Mouse (Mus musculus) CD4-positive, CD25-positive, alpha-beta regulatory T cell, adult 4 months (primary cell): ENCODE results near the gene Ccz1. TPM values are rescaled to one million over a fixed set of nuclear protein-coding genes. Genes with fewer than 3 reads are reported as not detected.
A peak's percentile ranks its signal among the peaks of the same experiment; 100 is the strongest.
"Not testable (repeated sequence)": the region's sequence is repeated elsewhere in the genome, so short reads cannot be mapped to it uniquely, and the experiment has no call there.

Experiments
- ATAC-seq: one replicate; pipeline ENCODE4 v1.8.0; 2017
- polyA plus RNA-seq, 2 experiments: library from polyadenylated mRNA; unstranded; fragments of 100-300 nt; shearing (Covaris generic); gene quantifications; one replicate each; pipeline ENCODE4 v1.2.1; 2017

Ccz1 gene
- polyA plus RNA-seq, result 10 to 100 TPM; 36.3 to 36.6 TPM

DNA sequence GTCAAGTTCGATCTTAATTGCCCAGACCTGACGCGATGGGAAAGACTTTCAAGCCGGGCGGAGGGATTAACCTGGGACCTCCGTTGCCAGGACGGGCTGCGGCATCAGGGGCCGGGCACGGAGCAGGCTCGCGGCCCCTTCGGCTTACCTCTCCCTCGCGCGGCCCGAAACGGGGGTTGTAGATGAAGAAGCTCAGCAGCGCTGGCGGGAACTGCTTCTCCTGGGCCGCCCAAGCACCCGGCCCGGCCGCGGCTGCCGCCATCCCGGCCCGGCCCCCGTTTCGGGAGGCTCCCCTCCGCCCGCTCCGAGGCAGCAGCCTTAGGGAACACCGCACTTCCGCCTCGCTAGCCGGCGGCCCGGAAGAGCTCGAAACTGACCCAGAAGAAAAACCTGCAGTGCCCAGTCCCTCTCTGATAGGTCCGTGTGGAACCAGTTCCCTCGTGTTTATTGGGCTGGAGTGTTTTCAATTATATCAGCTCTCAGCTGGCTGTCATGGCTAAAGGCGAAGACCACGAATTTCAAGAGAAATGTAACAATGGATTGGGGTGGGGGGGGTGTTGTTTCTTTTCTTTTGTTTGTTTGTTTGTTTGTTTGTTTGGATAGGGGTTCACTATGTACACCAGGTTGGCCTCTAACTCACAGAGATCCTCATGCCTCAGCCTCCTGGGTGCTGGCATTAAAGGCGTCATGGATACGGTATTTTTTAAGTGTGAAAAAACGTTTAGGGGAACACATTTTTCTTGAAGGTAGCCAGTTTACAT lies at the start of gene Ccz1:
TSS of gene Ccz1 (minus strand) at position 327 of the 761 bp plus-strand sequence.
- peak; percentile 99 for ATAC-seq

DNA sequence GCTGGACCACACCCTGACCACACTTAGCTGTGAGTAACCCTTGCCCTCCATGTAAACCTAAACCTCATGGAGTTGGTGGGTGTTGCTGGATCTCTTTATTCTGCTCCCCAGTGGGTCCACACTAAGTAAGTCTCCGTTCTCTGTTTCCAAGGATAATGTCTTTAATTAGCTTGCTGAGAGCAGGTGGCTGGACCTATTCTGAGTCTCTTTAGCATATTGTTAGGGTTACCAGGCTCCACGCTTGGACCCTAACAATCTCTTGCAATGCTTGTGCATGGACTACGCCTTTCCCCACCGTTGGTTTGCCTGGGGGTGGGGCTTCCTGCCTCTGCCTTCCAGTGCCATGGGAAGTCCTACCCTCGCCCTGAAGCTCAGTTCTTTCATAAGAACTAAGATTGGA lies 49.4 kb upstream of the Ccz1 start:
- ATAC-seq, result no peak

DNA sequence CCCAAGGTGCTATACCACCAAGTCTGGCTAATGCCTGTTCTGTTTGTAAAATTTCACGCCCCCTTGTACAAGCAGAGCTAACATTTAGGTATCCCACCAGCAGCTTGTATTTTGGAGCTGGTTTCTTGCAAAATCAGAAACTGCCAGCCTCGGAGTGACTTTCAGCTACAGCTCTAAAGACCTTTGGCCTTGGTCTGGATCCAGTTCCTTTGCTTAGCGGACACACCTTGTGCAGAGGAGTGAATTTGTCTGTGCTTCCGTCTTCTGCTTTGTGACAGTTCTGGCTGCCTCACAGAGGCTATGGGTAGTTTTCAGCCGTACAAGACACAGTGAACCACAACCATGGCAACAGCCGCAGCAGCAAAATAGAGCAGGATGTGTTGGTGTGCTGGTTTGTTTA lies 39.7 kb upstream of the Ccz1 start:
- ATAC-seq, result no peak

DNA sequence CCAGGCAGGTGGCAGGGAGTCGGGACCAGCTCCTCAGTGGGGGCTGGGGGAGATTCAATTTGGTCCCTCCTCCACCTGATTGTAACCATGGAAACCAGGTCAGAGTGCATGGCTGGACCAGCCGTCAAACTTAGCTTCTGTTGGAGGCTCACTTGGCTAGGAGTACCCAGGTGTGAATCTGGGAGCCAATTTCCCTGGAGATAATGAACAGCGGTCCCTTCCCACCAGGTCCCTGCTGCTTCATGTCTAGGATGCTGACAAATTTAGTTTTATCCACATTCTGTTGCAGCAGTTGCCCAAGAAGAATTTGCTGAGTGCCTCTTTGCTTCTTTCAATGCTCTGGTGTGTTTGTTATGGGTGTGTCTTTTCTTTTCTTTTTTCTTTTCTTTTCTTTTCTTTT lies 38.8 kb upstream of the Ccz1 start:
- no peak for ATAC-seq

DNA sequence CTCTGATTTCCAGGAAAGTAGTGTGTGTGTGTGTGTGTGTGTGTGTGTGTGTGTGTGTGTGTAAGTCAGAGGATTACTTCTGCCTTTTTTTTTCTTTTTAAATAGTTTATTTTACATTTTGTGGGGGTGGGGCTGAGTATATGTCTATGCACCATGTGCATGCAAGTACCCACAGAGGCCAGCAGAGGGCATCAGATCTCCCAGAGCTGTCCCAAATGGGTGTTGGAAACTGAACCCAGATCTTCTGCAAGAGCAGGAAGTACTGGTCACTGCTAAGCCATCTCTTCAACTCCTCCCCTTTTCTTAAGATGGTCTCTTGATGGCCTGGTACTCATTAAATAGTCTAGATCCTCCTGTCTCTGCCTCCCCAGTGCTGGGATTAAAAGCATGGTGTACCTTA lies 36.6 kb upstream of the Ccz1 start:
- ATAC-seq, result no peak

DNA sequence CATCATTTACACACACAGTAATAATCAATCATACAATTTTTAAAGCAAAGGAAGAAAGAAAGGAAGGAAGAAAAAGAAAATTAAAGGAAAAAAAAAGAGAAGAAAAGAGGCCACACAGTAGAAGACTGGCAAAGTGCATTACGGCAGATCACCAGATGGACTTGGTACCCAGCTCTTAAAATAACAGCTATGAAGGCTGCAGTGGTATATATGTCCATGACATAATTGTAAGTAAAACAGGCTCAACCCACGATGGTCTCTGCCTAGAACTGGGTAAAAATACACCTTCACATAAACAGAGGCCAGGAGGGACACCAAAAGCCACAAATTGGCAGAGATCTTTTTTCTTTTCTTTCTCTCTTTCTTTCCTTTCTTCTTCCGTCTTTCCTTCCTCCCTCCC lies 35.2 kb upstream of the Ccz1 start:
- no peak for ATAC-seq

DNA sequence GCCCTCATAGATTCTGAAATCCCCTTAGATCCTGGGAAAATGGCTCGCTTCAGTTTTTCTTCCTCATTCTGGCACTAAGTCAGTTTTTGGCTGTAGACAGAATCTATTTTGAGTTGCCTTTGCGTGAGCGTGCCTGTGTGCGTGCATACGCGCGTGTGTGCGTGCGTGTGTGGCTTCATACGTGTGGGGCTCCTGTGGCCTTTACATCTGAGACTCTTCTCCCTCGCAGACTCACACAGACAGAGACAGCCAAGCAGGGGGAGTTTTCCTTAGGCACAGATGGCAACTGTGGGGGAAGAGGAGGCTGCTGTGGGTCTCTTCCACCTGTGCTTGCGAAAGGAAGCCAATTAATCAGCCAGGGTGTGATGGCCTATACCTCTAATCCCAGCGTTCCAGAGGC lies 32.6 kb upstream of the Ccz1 start:
- no peak for ATAC-seq

DNA sequence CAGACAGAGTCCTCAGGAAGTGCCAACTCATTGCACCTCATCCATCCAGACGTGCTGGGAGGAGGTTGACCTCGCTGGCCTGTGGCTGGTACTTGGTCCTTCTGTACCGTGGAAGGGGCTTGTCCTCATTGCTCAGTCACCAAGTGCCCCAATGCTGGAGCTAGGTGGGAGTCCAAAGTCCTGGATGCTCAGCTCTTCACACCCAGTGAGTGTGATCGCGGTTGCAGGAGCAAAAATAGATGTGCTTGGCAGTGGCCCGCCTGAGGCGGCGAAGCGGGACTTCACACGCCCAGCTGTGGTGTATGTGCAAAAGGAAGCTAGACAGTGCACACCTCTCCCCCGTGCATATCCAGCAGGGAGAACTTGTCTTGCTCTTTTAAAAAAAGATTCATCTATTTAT lies 28.5 kb upstream of the Ccz1 start:
- ATAC-seq, result no peak

DNA sequence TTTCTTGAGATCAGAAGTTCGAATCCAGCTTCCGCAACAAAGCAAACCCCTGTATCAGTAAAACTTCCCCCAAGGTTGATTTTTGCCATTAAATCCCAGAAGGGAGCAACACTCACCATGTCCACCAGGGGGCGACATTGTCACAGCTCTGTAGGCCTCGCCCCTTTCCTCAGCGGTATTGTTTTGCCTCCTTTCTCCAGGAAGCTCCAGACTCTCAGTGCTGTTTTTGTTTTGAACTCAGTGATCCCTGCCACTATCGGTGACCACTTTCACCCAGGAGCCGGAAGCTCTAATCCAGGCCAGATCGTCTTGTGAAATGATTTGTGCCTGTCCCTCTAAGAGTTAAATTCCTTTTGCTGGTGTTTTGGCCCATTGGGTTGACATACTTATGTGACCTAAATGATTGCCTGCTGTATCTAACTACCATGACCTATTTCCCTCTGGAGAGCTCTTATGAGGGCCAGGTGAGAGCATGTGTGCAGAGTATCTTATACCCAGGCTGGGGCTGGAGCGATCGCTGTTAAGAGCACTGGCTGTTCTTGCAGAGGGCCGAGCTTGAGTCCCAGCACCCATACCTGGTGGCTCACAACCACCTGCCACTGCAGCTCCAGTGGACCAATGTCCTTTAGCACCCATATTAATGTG lies 26.2 kb upstream of the Ccz1 start:
- peak; percentile 79 for ATAC-seq

DNA sequence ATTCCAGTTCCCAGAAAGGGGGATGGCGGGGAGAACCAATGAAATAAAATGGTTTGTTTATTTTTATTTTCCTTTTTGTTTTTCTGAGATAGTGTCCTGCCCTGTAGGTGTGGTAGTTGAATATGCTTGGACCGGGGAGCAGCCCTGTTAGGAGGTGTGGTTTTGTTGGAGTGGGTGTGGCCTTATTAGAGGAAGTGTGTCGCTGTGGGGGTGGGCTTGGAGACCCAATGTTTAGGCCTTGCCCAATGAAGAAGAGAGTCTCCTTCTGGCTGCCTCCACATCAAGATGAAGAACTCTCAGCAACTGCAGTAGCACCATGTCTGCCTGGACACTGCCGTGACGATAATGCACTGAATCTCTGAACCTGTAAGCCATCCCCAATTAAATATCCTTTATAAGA lies 25.2 kb upstream of the Ccz1 start:
- no peak for ATAC-seq

DNA sequence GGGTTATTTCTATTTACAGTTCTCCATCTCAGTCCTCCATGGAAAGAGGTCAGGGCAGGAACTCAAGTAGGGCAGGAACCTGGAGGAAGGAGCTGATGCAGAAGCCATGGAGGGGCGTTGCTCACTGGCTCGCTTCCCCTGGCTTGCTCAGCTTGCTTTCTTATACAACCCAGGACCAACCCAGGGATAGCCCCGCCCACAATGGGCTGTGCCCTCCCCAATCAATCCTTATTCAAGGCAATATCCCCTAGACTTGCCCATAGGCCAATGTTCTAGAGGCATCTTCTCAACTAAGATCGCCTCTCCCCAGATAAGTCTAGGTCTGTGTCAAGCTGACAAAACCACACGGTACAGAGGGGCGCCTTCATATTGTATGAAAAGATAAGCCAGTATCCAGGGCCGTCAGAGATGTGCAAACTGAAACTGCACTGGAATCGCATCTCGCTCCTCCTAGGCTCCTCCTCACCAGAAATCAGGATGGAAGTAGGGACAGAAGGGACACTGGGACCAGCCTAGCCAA lies 24.5 kb upstream of the Ccz1 start:
- ATAC-seq, result no peak

DNA sequence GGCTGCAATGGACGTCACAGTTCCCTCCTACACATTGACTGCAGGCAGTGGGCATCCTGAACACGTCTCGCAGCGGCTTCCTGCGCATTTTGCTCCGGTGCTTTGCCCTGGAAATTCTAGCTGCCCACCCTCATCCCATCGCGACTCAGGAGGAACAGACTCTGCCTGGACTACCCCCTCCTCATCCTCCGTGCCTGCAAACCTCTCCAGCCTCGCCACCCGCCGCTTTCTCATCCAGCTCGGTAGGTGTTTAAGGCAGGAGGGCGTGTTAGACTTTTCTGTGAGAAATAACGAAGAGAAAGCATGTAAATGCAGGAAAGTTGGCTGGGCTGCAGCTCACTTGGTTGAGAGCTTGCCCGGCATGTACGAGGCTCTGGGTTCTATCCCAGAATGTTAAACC lies 22.3 kb upstream of the Ccz1 start:
- no peak for ATAC-seq

DNA sequence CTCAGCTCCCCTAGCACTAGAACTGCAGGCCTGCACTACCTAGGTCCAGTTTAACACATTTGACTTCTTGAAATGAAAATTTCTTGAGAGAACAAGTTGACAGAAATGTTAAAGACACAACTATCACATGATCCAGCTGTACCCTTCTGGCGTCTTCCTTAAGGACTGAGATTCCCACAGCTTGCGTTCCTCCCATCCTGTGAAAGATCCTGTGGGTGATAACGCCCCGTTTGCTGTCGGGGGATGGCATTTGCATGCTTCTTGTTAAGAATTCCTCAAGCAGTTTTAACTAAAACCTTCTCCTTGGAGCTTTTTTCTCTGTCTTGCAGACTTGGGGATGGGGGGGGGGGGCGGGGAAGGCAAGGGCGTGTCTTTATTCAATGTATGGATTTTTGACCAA lies 19.9 kb upstream of the Ccz1 start:
- no peak for ATAC-seq

DNA sequence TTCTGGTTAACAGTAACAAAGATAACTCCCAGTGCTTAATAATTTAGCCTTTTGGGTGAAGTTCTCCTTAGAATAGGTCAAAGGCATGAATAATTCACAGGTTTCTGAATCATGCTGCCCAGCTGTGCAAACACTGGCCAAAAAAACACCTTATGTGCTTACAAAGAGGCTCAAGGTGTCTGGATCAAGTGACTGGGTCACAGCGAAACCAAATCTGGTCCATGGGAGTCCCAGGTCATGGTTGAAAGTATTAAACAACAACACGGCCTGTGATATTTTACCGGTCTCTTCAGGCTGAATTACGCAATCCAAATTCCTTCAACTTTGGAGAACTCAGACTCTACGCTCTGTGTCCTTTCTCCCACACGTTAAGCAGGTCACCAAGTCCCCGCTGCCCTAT lies 17.8 kb upstream of the Ccz1 start:
- ATAC-seq, result no peak

DNA sequence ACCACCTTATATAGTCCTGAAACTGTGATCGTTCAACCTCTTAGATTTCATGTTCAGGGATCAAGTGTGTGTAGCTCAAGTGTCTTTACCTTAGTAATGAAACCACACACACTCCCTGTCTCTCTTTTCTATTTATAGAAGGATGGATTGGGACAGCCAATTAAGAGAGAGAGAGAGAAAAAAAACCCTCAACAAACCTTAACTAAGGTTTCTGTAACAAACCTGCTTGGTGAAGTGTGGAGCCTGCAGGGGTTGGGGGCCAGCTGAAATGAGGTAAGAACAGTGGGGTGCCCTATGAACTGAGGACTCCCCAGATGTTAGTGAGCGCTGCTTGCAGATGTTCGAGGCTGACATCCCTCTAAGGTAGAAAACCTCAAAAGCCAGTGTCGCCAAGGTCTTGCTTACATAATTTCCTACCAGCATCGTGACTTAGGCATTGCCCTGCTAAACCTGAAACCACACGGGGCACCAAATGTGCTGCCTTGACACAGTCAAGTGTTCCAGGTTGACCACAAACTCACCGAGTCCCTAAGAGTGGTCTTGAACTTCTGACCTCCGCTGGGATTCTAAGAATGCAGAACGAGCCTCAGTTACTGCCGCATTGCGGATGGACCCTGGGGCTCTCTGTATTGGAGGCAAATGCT lies 12.1 kb upstream of the Ccz1 start, which contains the start of gene Ocm:
TSS of gene Ocm (minus strand) at position 51 of the 644 bp plus-strand sequence.
- ATAC-seq, result no peak

DNA sequence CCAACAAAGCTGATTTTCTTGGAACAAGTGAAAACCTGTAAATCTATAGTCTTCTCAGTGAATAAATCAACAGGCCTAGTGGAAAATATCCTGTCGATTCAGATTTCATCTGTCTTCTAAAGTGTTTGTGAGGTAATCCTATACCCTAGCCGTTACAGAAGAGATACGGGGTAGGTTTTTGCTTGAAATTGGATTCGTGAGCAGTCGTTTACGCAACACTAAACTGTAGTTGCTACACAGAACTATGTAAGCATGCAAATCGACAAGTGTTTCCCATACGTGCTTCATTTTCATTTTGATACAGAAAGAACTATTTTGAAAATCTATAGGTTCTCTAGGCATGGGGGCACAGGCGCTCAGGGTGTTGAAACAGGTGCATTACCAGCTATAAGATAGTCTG lies 1.2 kb upstream of the Ccz1 start:
- ATAC-seq, result no peak

DNA sequence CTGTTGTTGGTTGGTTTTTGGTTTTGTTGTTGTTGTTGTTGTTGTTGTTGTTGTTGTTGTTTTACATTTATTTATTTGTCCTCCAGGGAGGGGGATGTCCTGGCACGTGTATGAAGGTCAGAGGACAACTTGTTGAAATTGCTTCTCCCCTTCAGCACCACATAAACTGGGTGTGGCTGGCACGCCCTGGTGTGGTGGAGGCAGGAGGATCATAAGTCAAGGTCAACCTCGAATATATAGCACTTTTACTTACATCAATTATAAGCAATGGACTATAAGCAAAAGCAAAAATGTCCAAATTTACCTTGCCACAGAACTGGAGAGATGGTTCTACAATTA lies 604 bp upstream of the Ccz1 start:
- ATAC-seq, result no peak

DNA sequence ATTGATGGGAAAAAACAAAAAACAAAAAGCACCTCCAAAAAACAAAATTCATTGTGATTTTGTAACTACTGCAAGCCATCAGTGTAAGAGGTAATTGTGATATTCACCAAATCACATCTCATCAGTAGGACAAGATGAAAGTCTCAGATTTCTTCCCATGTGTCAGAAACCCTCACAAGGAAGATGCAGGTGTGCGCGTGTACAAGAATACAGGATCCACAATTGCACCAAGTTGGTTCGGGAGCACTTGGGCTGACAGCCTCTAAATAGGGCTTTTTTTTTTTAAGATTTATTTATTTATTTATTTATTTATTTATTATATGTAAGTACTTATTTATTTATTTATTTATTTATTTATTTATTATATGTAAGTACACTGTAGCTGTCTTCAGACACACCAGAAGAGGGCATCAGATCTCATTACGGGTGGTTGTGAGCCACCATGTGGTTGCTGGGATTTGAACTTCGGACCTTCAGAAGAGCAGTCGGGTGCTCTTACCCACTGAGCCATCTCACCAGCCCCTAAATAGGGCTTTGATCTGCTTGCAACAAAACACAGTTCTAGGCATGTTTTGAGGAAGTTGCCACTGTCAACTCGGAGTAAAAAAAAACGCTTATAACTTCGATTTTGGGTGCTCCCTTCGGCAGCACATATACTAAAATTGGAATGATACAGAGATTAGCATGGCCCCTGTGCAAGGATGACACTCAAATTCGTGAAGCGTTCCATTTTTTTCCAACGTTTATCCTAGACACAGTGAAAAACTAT lies 1.1 kb downstream of the Ccz1 start:
- ATAC-seq, result not testable (repeated sequence)

DNA sequence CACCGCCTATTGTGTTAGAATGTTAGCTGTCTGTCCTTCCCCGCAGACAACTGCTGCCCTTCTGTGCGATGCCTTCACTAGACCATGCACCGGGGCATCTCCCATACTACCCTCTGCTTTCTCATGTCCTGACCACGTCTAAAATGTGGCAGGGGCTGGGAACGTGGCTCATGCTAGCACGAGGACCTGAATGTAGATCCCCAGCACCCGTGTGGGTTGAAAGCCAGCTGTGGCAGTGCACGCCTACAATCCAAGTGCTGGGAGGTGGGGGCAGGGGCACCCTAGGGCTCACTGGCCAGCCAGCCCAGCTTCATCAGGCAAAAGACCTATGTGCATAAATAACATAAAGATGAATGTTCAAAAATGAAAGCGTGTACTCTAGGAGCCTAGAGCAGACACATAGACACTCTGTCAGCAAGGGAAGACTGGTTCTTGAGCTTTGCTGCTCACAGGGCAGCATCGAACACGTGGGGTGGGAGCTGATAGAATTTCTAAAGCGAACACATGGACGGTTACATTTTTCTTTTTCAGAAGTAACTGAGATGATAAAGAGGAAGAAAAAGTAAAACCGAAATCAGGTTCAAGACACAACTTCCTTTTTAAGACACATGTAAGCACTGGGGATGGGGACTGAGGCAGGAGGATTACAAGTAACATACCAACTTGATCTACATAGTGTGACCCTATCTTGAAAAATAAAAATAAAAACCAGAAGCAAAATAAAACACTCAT lies 12.1 kb downstream of the Ccz1 start:
- no peak for ATAC-seq

DNA sequence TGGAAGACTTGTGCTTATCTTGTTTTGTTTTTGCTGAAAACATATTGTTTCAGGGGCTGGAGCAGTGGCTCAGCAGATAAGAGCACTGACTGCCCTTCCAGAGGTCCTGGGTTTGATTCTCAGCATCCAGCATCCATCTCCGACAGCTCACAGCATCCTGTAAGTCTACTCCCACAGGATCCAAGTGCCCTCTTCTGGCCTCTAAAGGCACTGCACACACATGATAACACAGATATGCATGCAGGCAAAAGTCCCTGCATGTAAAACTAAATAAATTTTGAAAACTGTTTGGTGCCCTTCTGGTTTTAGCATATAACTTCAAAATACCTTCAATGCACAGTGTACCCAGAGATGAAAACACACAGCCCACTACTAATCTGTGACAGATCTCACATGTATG lies 15.3 kb downstream of the Ccz1 start:
- no peak for ATAC-seq

DNA sequence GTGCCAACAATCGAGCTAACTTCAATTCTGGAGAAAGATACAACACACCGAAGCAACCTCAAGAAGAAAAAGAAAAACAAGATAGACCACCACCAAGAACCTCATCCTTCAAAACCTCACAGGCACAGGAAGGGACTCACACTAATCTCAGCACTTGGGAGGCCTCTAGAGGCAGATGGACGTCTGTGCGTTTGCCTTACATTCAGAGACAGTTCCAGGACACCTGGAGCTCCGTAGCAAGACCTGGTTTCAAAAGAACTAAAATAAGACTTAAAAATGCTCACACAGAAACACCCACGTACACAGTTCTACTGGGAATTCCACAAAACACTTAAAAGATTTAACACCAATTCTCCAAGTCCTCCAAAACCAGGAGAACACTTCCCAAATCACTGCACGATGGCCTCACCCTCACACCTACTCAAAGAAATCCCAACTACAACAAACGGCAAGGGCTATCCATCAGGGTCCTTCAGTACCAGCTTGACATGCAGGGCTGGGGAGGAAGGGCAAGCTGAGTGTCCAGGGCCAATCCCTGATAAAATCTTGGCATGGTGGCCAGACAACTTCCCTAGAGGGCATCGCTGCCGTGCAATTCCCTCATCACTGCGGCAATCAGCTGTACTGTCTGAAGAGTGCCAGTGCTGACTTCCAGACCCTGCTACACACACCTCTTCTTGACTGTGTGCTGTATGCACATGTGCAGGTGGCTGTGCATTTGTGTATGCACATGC lies 19.9 kb downstream of the Ccz1 start:
- no peak for ATAC-seq

DNA sequence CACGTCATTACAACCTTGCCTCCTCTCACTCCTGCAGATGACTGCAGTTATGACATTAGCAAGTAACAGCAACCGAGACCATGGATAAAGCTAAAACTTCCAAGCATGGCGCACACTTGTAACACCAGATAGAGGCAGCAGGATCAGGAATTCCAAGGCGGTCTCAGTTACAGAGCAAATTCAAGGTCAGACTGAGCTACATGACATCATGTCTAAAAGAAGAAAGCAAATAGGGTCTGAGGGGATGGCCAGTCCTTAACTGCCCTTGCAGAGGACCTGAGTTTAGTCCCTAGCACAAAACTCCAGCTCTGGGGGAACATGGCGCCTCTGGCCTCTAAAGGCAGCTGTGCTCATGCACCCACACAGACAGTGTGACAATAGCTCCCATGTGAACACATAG lies 20.8 kb downstream of the Ccz1 start:
- ATAC-seq, result no peak
